Mouse (Mus musculus): ENCODE measurements around the gene Sik3.

DNA sequence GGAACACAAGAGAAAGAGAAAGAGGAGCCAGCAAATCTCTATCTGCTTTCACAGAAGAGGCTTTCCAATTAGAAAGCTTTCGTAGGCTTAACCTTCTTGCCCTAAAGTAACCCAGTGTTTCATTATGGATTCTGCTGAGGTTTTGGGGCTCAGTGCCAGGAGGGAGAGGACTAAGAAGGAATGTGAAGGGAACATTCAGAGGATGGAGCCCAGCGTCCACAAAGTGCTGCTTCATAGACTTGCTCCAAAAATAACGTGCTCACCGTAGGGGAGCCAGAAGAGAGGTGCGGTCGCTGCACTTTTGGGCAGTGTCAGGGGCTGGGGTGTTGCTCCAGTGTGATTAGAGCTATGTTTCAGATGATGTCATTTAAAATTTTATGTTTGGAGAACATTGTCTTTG is 19.6 kb downstream of the Sik3 start:
- no peak for TF ChIP-seq CTCF (IDR thresholded peaks at IDR 0.05; ENCODE audit: control insufficient read depth, insufficient read depth, insufficient replicate concordance, low read depth, low read length)
- no peak for TF ChIP-seq POLR2A (IDR thresholded peaks at IDR 0.05; ENCODE audit: control insufficient read depth, low read depth, low read length)
